Mouse (Mus musculus) CH12.LX (cell line): ENCODE results near the gene Tcp11. TPM values are rescaled to one million over a fixed set of nuclear protein-coding genes. Genes with fewer than 3 reads are reported as not detected.

ENCODE experiments used
- DNase-seq: peaks from one replicate; pipeline ENCODE4 v3.0.0-alpha.2; 2013; ENCODE audit errors: extremely low read depth
- H3K27ac ChIP-seq: 2 replicates; pipeline ENCODE4 v1.5.1; 2012; ENCODE audit warnings: low read depth, mild to moderate bottlenecking, control low read depth, moderate library complexity; ENCODE audit not compliant: insufficient read depth
- H3K27me3 ChIP-seq: replicated peaks from 2 replicates; pipeline ENCODE3; 2012; ENCODE audit warnings: inconsistent platforms
- H3K36me3 ChIP-seq, 2 experiments: replicated peaks in 1 of 2; 2 replicates each; pipeline versions ENCODE3 to v1.6.1; 2012; ENCODE audit warnings: inconsistent platforms in 1 of 2, low read length in 1 of 2, mild to moderate bottlenecking in 1 of 2, mixed read lengths in 1 of 2, moderate library complexity in 1 of 2; ENCODE audit not compliant: control insufficient read depth in 1 of 2, insufficient read depth in 1 of 2
- H3K4me1 ChIP-seq, 2 experiments: 2 replicates each; pipeline ENCODE4 v1.6.1; 2012; ENCODE audit warnings: inconsistent platforms in 1 of 2, moderate library complexity in 1 of 2; ENCODE audit not compliant: insufficient read depth in 2 of 2, control insufficient read depth in 1 of 2
- H3K4me2 ChIP-seq: 2 replicates; pipeline ENCODE4 v1.6.1; 2012; ENCODE audit warnings: low read depth, mild to moderate bottlenecking, control low read depth; ENCODE audit not compliant: poor library complexity, insufficient read depth, severe bottlenecking
- H3K4me3 ChIP-seq, 3 experiments: fragments of 150-350 bp in 1 of 3; sonication (generic) in 1 of 3; replicated peaks in 1 of 3; 2 replicates each; pipeline versions ENCODE3 to v1.5.1; 2011 to 2012; ENCODE audit warnings: low read depth in 2 of 3, low read length in 2 of 3, mild to moderate bottlenecking in 2 of 3, moderate library complexity in 2 of 3, control low read depth in 1 of 3, improper control_type of control experiment in 1 of 3, inconsistent platforms in 1 of 3, mixed read lengths in 1 of 3; ENCODE audit not compliant: poor library complexity in 1 of 3
- H3K79me2 ChIP-seq: replicated peaks from 2 replicates; pipeline ENCODE4 v1.6.1; 2012; ENCODE audit warnings: mild to moderate bottlenecking, moderate library complexity; ENCODE audit not compliant: control insufficient read depth, poor library complexity, insufficient read depth, severe bottlenecking; ENCODE audit errors: extremely low read depth
- H3K9ac ChIP-seq: 2 replicates; pipeline ENCODE4 v1.6.1; 2012; ENCODE audit warnings: low read depth, mild to moderate bottlenecking, control low read depth, moderate library complexity; ENCODE audit not compliant: insufficient read depth
- H3K9me3 ChIP-seq: replicated peaks from 2 replicates; pipeline ENCODE3; 2012; ENCODE audit warnings: low read length, inconsistent platforms, mixed read lengths
- BHLHE40 ChIP-seq: IDR thresholded peaks from 2 replicates; pipeline ENCODE4 v1.6.1; 2011; ENCODE audit warnings: mild to moderate bottlenecking, low read depth, low read length, improper control_type of control experiment
- CHD1 ChIP-seq: IDR thresholded peaks from 2 replicates; pipeline ENCODE4 v1.6.1; 2012; ENCODE audit warnings: low read depth, low read length, improper control_type of control experiment, inconsistent platforms
- CHD2 ChIP-seq: IDR thresholded peaks from 2 replicates; pipeline ENCODE4 v1.6.1; 2011; ENCODE audit warnings: low read length, improper control_type of control experiment
- CTCF ChIP-seq, 2 experiments: IDR thresholded peaks in 1 of 2; conservative IDR thresholded peaks in 1 of 2; 2 replicates each; pipeline ENCODE4 v1.5.1; 2011 to 2012; ENCODE audit warnings: low read depth in 2 of 2, low read length in 2 of 2, improper control_type of control experiment in 1 of 2, inconsistent platforms in 1 of 2, mild to moderate bottlenecking in 1 of 2, moderate library complexity in 1 of 2
- E2F4 ChIP-seq: IDR thresholded peaks from 2 replicates; pipeline ENCODE4 v1.6.1; 2011; ENCODE audit warnings: low read depth, low read length, improper control_type of control experiment; ENCODE audit not compliant: insufficient replicate concordance
- ETS1 ChIP-seq: conservative IDR thresholded peaks from 2 replicates; pipeline ENCODE4 v1.6.1; 2012; ENCODE audit warnings: low read depth, mild to moderate bottlenecking, inconsistent platforms, low read length, improper control_type of control experiment, moderate library complexity
- HCFC1 ChIP-seq: IDR thresholded peaks from 2 replicates; pipeline ENCODE4 v1.6.1; 2012; ENCODE audit warnings: low read depth, mild to moderate bottlenecking, inconsistent platforms, low read length, improper control_type of control experiment
- IRF4 ChIP-seq: IDR thresholded peaks from 2 replicates; pipeline ENCODE4 v1.6.1; 2014; ENCODE audit warnings: low read depth, mild to moderate bottlenecking, inconsistent platforms, low read length, improper control_type of control experiment
- MAX ChIP-seq: IDR thresholded peaks from 2 replicates; pipeline ENCODE4 v1.6.1; 2011; ENCODE audit warnings: low read length, improper control_type of control experiment
- MAZ ChIP-seq: IDR thresholded peaks from 2 replicates; pipeline ENCODE4 v1.6.1; 2012; ENCODE audit warnings: low read depth, mild to moderate bottlenecking, inconsistent platforms, low read length, improper control_type of control experiment, moderate library complexity
- MEF2A ChIP-seq: IDR thresholded peaks from 2 replicates; pipeline ENCODE4 v1.6.1; 2014; ENCODE audit warnings: low read depth, mild to moderate bottlenecking, inconsistent platforms, low read length, improper control_type of control experiment, borderline replicate concordance
- MYC ChIP-seq: IDR thresholded peaks from 2 replicates; pipeline ENCODE4 v1.6.1; 2011; ENCODE audit warnings: low read depth, mild to moderate bottlenecking, improper control_type of control experiment, low read length
- NELFE ChIP-seq: IDR thresholded peaks from 2 replicates; pipeline ENCODE4 v1.6.1; 2011; ENCODE audit warnings: low read depth, low read length, improper control_type of control experiment
- NRF1 ChIP-seq: IDR thresholded peaks from 2 replicates; pipeline ENCODE4 v1.6.1; 2014; ENCODE audit warnings: low read depth, mild to moderate bottlenecking, inconsistent platforms, low read length, improper control_type of control experiment, moderate library complexity
- RAD21 ChIP-seq: IDR thresholded peaks from 2 replicates; pipeline ENCODE4 v1.6.1; 2011; ENCODE audit warnings: low read depth, mild to moderate bottlenecking, low read length, improper control_type of control experiment, moderate library complexity
- RCOR1 ChIP-seq: conservative IDR thresholded peaks from 2 replicates; pipeline ENCODE4 v1.6.1; 2012; ENCODE audit warnings: low read depth, mild to moderate bottlenecking, inconsistent platforms, low read length, improper control_type of control experiment
- SIN3A ChIP-seq: IDR thresholded peaks from 2 replicates; pipeline ENCODE4 v1.6.1; 2012; ENCODE audit warnings: low read length, improper control_type of control experiment, inconsistent platforms
- SMC3 ChIP-seq: IDR thresholded peaks from 2 replicates; pipeline ENCODE4 v1.6.1; 2011; ENCODE audit warnings: low read depth, low read length, improper control_type of control experiment
- TCF12 ChIP-seq: IDR thresholded peaks from 2 replicates; pipeline ENCODE4 v1.6.1; 2014; ENCODE audit warnings: low read depth, mild to moderate bottlenecking, inconsistent platforms, low read length, improper control_type of control experiment
- UBTF ChIP-seq: IDR thresholded peaks from 2 replicates; pipeline ENCODE4 v1.6.1; 2012; ENCODE audit warnings: low read depth, mild to moderate bottlenecking, inconsistent platforms, low read length, improper control_type of control experiment, moderate library complexity
- USF1 ChIP-seq: IDR thresholded peaks from 2 replicates; pipeline ENCODE4 v1.6.1; 2014; ENCODE audit warnings: low read depth, mild to moderate bottlenecking, inconsistent platforms, low read length, improper control_type of control experiment
- ZC3H11A ChIP-seq: IDR thresholded peaks from 2 replicates; pipeline ENCODE4 v1.6.1; 2012; ENCODE audit warnings: low read depth, mild to moderate bottlenecking, inconsistent platforms, low read length, improper control_type of control experiment
- ZKSCAN1 ChIP-seq: IDR thresholded peaks from 2 replicates; pipeline ENCODE4 v1.6.1; 2012; ENCODE audit warnings: low read depth, inconsistent platforms, low read length, improper control_type of control experiment, borderline replicate concordance
- ZMIZ1 ChIP-seq: IDR thresholded peaks from 2 replicates; pipeline ENCODE4 v1.6.1; 2012; ENCODE audit warnings: low read depth, mild to moderate bottlenecking, inconsistent platforms, low read length, improper control_type of control experiment
- ZNF384 ChIP-seq: IDR thresholded peaks from 2 replicates; pipeline ENCODE4 v1.6.1; 2012; ENCODE audit warnings: low read depth, low read length, improper control_type of control experiment, inconsistent platforms
- dilution Hi-C: fragments of 300-500 bp; cut with MboI; formaldehyde crosslinking; loops from 2 replicates; pipeline ENCODE4 v1.14.3; 2020; ENCODE audit warnings: low sequenced_read_pairs; ENCODE audit not compliant: extremely low pct_unique_long_range_greater_than_20kb, extremely low pct_ligation_motif_present
- in situ Hi-C: fragments of 300-500 bp; cut with MboI; formaldehyde crosslinking; loops from 3 replicates; pipeline ENCODE4 v1.14.3; 2019; ENCODE audit warnings: low sequenced_read_pairs, low pct_ligation_motif_present, low pct_unique_long_range_greater_than_20kb, mixed read lengths
- polyA plus RNA-seq: library from polyadenylated mRNA; unstranded; fragments of >175 nt; gene quantifications from 2 replicates; pipeline ENCODE4 v1.2.1, GENCODE M21; 2012; ENCODE audit warnings: low read depth; ENCODE audit not compliant: insufficient read length
- total RNA-seq, 2 experiments: library from RNA; depleted of rRNA; stranded (reverse); fragments of 300-350 nt in 1 of 2; fragments of >200 nt in 1 of 2; gene quantifications; 2 replicates each; pipeline ENCODE4 v1.2.3; 2012 to 2014

Tcp11 gene
- total and polyA plus RNA-seq, 3 experiments = not detected

DNA sequence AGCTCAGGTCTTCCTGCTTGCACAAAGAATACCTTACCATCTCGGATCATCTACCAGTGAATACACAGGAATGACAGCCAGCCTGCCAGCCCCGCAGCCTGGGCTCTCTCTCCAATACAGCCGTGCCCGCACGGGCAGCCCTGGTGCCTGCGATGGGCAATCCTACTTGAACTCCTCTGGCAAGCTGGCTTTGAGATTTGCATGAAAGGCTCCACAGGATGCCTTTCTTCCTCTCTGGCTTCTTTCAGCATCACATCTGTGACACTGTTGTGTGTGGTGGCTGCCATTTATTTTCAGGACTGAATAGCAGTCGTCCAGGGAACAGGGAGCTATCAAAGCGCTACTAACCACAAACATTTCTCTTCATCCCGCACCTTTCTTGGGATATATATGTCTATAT is 35.9 kb upstream of the Tcp11 start:
- Histone ChIP-seq H3K79me2 (no peaks in the 10 kb centered on the region), H3K36me3 (no peaks in the 10 kb centered on the region), H3K27ac (no peak overlapping the region), H3K4me2 (no peak overlapping the region), H3K27me3 (peaks cover 12% of the 10 kb centered on the region), H3K9me3 (peaks cover 27% of the 10 kb centered on the region), H3K4me3 (no peak overlapping the region), H3K9ac (no peak overlapping the region), H3K4me1 (peaks cover 17 to 56% of the 10 kb centered on the region in 2 experiments)
- DNase-seq = peak; percentile 42
- no peak for TF ChIP-seq ZNF384
- no peak for TF ChIP-seq MAZ
- TF ChIP-seq E2F4 = no peak
- no peak for TF ChIP-seq SIN3A
- TF ChIP-seq MEF2A = no peak
- no peak for TF ChIP-seq SMC3
- no peak for TF ChIP-seq CTCF (conservative IDR thresholded peaks at IDR 0.05 in 1 of 2, IDR thresholded peaks at IDR 0.05 in 1 of 2; ENCODE audit: low read depth in 2 of 2, low read length in 2 of 2)
- TF ChIP-seq NELFE = no peak
- no peak for TF ChIP-seq MYC
- no peak for TF ChIP-seq ZKSCAN1
- no peak for TF ChIP-seq BHLHE40
- TF ChIP-seq RAD21 = no peak
- TF ChIP-seq IRF4 = no peak
- dilution Hi-C loops = no loop called here
- in situ Hi-C loops = no loop called here

DNA sequence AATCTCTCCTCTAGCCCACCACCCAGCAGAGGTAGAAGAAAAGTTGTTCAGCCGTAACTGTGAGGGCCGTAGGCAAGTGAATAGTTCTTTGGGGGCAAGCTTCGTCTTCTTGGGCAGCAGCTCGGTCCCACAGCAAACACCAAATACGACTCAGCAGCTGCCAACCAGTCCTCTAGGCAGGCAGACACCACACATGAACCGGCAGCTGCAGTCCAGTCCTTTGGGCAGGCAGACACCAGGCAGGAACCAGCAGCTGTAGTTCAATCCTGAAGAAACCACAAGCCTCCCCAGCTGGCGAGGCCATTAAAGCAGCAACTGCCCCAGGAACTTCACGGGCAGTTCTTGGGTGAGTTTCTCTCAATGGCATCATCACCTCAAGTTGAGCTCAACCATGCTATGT is 31.8 kb upstream of the Tcp11 start:
- dilution Hi-C loops = no loop called here
- in situ Hi-C loops = no loop called here
- H3K27me3 ChIP-seq = no peaks in the 10 kb centered on the region
- TF ChIP-seq USF1 = no peak
- no peak for TF ChIP-seq CTCF (conservative IDR thresholded peaks at IDR 0.05 in 1 of 2, IDR thresholded peaks at IDR 0.05 in 1 of 2; ENCODE audit: low read depth in 2 of 2, low read length in 2 of 2)
- TF ChIP-seq MYC = no peak
- no peak for TF ChIP-seq ZC3H11A
- no peak for TF ChIP-seq UBTF
- no peak for TF ChIP-seq HCFC1
- TF ChIP-seq ZMIZ1 = no peak
- no peak for TF ChIP-seq CHD1
- TF ChIP-seq NRF1 = no peak
- no peak for TF ChIP-seq MEF2A
- no peak for TF ChIP-seq ETS1
- TF ChIP-seq NELFE = no peak
- no peak for TF ChIP-seq MAX
- TF ChIP-seq RCOR1 = no peak
- no peak for TF ChIP-seq TCF12
- TF ChIP-seq CHD2 = no peak
- no peak for TF ChIP-seq E2F4
- H3K4me1 ChIP-seq = peaks cover 8 to 27% of the 10 kb centered on the region in 2 experiments
- H3K9ac ChIP-seq = no peak overlapping the region
- H3K4me2 ChIP-seq = no peak overlapping the region
- DNase-seq = no peak
- H3K79me2 ChIP-seq = no peaks in the 10 kb centered on the region
- no peaks in the 10 kb centered on the region for H3K36me3 ChIP-seq
- H3K9me3 ChIP-seq = peaks cover 24% of the 10 kb centered on the region
- no peak overlapping the region for H3K27ac ChIP-seq
- no peak overlapping the region for H3K4me3 ChIP-seq
